Mouse (Mus musculus): Measurements from ENCODE around the gene Trim46. TPM values are rescaled to one million over a fixed set of nuclear protein-coding genes. Genes with fewer than 3 reads are reported as not detected.
"Not testable (repeated sequence)": the region's sequence is repeated elsewhere in the genome, so short reads cannot be mapped to it uniquely, and the experiment has no call there.

The Trim46 gene
- total RNA-seq, 2 experiments from 2014 or later, result 0.18 to 0.50 TPM

DNA sequence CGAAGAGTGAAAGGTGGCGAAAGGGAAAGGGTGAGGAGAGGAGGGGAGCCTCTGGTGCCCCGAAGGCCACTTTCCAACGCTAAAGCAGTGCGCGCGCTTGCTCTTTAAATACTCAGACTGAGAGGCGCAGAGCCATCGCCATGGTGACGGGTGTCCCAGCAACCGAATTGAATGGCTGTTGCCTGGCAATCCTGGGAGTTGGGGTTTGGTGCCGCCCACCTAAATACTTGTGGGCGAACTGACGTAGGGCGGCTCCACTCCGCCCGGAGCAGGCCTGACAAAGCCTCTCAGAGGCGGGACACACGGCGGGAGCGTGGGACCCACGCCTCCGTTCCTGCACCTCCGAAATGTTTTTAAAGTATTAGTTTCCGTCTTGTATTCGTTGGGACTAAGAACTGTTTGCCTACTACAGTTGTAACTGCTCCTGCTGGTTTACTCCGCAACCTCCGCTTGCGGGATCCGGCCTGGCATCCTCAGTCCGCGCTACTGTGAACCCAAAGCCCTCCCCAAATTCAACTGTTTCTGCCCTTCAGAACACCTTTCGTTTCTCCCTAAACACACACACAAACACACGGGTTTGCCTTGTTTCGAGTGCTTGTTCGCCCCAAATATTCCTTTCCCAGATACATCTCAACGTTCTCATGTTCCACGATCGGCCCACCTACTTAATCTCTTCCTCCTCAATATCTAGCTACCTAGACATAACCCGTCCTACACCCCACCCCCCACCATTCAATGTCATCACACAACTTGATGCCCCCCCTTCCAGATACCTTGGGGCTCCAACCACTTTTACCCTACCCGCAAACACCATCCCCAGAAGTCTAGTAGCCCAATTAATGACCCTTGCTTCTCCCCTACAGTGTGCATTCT lies 18.6 kb downstream of the Trim46 start:
- intact Hi-C loops (cut with DNase I), result no loop called here
- no peak for TF ChIP-seq CTCF (IDR thresholded peaks at IDR 0.05)
- peak; percentile 79 for DNase-seq
- Histone ChIP-seq H3K27ac (peak overlapping the region; percentile 83), H3K4me3 (peak overlapping the region; percentile 80)

DNA sequence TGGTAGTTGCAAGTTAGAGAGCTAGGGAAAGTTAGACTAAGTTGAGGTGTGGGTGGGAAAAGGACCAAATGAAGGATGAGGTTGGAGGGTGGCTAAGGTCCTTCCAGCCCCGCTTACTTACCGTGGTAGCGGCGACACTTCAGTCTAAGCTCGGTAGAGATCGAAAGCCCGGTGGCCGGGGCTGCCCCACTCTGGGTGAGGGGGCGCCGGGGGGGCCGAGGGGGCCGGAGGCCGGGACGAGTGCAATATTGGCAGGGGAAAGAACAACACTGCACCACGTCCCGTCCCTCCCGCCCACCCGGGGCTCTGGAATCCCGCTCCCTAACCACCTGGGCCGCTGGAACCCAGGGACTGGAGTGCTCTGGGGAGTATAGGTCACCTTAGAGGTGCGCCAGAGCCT lies 19.2 kb downstream of the Trim46 start, which contains the start of gene Mtx1:
TSS of gene Mtx1 (minus strand) at position 189 of the 400 bp plus-strand sequence.
- intact Hi-C loops (cut with DNase I), result no loop called here
- peak within 1 kb of the TSS; percentile 83 for H3K27ac ChIP-seq
- TF ChIP-seq CTCF (IDR thresholded peaks at IDR 0.05), result no peak
- DNase-seq, result no peak
- peak within 1 kb of the TSS; percentile 80 for H3K4me3 ChIP-seq

DNA sequence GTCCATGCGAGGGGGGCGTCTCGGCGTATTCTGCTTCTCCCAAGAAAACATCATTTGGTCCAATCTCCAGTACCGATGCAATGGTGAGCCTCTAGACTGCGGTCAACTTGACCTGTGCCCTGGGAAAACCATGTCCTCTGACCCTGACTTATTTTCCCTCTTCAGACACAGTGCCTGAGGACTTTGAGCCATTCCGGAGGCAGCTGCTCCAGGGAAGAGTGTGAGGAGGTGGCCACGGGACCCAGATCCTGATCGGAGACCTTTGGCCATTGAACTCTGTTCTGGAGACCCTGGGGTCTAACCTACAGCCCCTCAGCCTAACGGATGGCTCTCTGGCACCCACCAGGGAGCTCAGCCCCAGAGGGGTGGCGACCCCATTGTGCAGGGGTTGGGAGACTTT lies 19.7 kb downstream of the Trim46 start:
- no peak overlapping the region for H3K4me3 ChIP-seq
- intact Hi-C loops (cut with DNase I), result no loop called here
- TF ChIP-seq CTCF (IDR thresholded peaks at IDR 0.05), result no peak

DNA sequence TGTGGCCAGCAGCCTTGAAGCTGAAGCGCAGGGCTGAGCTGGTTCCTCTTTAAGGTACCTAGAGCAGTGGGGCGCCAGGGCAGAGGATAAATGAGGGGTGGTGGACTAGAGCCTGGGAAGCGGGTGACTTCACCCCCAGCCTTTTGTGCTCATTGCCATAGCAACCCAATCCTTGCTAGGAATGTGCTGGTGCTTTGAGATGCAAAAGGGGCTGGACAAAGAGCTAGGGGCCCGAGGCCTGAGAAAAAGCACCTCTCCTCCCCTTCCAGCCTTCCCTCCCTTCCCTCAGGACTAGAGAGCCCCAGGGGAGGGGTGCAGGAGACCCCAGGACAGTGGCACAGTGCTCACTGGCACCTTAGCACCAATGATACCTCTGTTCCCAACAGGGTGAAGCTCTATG lies 20.2 kb downstream of the Trim46 start:
- no peak overlapping the region for H3K27ac ChIP-seq
- no peak for TF ChIP-seq CTCF (IDR thresholded peaks at IDR 0.05)
- no peak for DNase-seq
- intact Hi-C loops (cut with DNase I), result no loop called here
- H3K4me3 ChIP-seq, result no peak overlapping the region

More for the DNA sequence above, 19.7 kb downstream of the Trim46 start:
- no peak overlapping the region for H3K27ac ChIP-seq
- DNase-seq, result no peak

DNA sequence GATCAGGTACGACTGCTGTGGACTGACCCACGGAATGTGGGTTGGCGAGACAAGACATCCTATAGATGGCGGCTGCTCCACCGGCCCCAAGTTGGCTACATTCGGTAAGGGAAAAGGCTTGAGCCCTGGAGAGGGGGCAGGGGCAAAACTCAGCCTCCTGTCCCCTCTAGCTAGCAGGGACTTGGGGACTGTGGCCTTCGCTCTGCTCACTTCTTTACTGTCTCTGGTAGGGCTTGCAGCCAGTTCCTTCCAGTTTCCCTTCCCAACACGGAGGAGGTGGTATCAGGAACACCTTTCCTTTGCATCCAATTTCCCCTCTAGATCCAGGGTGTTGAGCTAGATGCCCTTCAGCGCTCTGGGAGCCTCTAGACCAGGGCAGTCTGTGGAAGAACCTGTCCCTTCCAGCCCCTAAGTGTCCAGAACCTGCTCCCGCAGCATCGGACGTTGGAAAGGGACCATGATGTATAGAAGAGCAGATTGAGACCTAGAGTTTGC lies 20.7 kb downstream of the Trim46 start:
- no peak for DNase-seq
- intact Hi-C loops (cut with DNase I), result no loop called here
- no peak overlapping the region for H3K27ac ChIP-seq
- TF ChIP-seq CTCF (IDR thresholded peaks at IDR 0.05), result no peak
- no peak overlapping the region for H3K4me3 ChIP-seq

DNA sequence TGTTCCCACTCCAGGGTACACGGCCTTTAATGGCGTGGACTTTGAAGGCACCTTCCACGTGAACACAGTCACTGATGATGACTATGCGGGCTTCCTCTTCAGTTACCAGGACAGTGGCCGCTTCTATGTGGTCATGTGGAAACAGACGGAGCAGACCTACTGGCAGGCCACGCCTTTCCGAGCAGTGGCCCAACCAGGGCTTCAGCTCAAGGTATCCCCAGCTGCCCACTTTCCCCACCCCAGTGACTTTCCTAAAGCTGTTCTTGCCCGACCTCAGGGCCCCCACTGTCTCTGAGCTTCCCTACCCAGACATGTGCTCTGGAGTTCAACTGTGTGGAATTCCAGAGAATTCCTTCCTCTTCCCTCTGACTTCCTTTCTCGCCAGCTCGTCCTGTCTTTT lies 21.3 kb downstream of the Trim46 start:
- intact Hi-C loops (cut with DNase I), result no loop called here
- DNase-seq, result no peak
- no peak overlapping the region for H3K27ac ChIP-seq
- TF ChIP-seq CTCF (IDR thresholded peaks at IDR 0.05), result no peak
- no peak overlapping the region for H3K4me3 ChIP-seq

DNA sequence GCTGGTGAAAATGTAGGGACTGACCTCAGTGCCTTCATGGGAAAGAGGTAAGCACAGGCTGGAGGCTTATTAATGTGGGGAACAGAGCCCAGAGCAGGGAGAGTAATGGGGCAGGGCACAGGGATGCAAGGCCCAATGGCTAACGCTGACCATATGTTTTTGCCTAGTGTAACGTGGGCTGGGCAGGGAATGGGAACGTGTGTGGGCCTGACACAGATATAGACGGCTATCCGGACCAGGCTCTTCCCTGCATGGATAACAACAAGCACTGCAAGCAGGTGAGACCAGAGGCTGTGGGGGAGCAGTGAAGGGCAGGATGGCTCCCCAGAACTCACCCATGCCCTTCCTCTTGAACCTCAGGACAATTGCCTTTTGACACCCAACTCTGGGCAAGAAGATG lies 24.9 kb downstream of the Trim46 start:
- no peak for TF ChIP-seq CTCF (IDR thresholded peaks at IDR 0.05)
- no peak overlapping the region for H3K27ac ChIP-seq
- no peak for DNase-seq
- H3K4me3 ChIP-seq, result no peak overlapping the region
- intact Hi-C loops (cut with DNase I), result no loop called here

DNA sequence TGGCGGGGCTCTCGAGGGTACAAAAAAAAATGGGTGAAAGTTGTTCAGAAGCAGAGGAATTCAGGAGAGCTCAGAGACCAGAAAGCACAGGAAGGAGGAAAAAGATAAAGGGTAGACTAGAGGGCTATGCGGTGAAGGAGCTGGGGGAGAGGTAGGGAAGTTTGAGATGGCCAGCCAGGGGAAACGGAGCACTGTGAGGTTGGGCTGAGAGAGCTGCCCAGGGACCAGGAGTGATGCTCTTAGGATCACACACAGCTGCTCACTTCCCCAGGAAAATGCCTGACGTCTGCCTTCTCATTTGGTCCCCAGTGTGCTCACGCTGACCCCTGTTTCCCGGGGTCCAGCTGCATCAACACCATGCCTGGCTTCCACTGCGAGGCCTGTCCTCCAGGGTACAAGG lies 26.6 kb downstream of the Trim46 start:
- Histone ChIP-seq H3K4me3 (no peak overlapping the region), H3K27ac (no peak overlapping the region)
- TF ChIP-seq CTCF (IDR thresholded peaks at IDR 0.05), result no peak
- intact Hi-C loops (cut with DNase I), result loop anchor here (10.0 kb wide), 1 partner anchor 55 kb away; the partner anchor contains the start of genes Clk2 and Hcn3
- no peak for DNase-seq

DNA sequence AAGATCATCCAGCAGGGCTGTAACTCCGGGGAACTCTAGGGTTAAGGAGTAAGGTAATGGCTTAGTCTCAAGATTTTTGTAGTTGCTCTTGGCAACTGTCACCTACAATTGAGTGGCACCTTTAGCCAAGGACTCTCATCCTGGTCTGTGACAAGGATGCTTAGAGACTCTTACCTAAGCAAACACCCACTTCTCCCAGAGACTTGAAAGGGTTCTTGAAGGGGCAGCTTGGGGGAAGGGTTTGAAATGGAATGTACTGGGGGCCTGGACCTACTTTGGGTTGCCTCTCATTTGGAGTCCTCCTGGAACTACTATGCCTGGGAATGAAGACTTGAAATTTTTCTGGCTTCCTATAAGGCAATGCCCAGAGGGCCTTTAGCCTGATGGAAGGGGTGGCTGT lies 27.8 kb downstream of the Trim46 start:
- Histone ChIP-seq H3K27ac (no peak overlapping the region), H3K4me3 (no peak overlapping the region)
- no peak for DNase-seq
- TF ChIP-seq CTCF (IDR thresholded peaks at IDR 0.05), result no peak
- intact Hi-C loops (cut with DNase I), result loop anchor here (10.0 kb wide), 1 partner anchor 53 kb away; the partner anchor contains the start of genes Clk2 and Hcn3

DNA sequence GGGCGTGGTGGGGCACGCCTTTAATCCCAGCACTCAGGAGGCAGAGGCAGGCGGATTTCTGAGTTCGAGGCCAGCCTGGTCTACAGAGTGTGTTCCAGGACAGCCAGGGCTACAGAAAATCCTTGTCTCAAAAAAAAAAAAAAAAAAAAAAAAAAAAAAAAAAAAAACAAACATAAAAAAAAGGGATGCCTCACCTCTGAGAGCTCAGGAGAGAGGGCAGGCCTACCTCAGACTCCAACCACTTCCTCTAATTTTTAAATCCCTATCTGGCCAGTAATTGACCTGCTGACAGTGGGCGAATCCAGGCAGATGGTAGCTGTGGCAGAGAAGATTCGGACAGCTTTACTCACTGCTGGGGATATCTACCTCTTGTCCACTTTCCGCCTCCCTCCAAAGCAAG lies 29.7 kb downstream of the Trim46 start:
- peak overlapping the region; percentile 95; the same call in 1 of the 2 replicates for H3K27ac ChIP-seq
- DNase-seq, result not testable (repeated sequence)
- intact Hi-C loops (cut with DNase I), result loop anchor here (1.0 to 10.0 kb wide), 3 partner anchors 52 to 126 kb away; partner anchors contain the start of genes Clk2 and Hcn3
- peak overlapping the region; percentile 92; the same call in 1 of the 2 replicates for H3K4me3 ChIP-seq

DNA sequence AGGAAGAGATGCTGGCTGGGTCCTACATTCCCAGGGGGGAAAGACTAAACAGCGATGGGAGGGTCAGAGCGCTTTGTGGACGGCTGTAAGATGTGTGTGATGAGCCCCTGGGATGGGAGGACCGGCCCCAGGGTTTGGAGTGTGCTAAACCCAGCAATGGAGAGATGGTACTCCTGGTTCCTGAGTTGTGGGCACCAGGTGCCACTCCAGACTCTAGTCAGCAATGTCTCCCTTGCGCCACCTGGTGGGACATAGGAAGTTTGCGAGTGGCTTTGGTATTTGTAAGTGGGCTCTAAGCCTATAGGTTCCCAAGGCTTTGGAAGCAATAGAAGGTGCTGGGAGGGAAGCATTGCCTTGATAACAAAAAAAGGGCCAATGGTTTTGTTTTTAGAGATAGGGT lies 30.3 kb downstream of the Trim46 start:
- peak; percentile 85 for DNase-seq
- peak; percentile 93 for TF ChIP-seq CTCF (IDR thresholded peaks at IDR 0.05)
- intact Hi-C loops (cut with DNase I), result loop anchor here (1.0 to 10.0 kb wide), 4 partner anchors 19 to 126 kb away; partner anchors contain the start of genes Clk2 and Hcn3
- Histone ChIP-seq H3K4me3 (peak overlapping the region; percentile 92), H3K27ac (peak overlapping the region; percentile 95)

DNA sequence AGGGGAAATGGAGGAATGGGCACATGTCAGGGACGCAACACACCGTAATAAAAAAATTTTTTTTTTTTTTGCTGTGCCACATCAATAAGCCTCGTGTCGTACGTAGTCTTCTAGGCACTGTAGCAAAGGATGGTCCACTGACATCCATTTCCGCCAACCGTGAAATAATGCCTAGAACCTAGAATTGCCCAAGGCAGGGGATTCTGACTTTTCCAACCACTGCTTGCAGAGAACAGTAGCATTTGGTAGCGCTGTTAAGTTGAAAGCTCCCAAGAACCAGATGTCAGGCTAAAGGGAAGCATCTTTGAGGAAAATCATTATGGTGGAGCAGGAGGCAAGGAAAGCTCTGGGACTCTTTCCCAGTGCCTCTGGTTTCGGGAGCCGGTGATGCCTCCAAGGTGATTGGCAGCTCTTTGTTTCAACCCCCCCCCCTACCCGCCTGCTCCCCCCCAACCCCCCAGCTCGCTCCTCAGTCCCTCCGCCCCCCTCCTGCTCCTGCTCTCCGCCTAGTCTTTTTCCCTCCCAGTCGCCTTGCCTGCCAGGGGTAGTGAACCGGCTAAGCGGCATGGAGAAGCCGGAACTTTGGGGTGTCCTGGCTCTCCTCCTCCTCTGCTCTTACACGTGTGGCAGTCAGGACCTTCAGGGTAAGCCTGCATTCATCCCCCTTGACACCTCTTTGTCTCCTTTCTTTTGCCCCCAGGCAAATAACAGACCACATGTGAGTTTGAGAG lies 31.3 kb downstream of the Trim46 start, which contains the start of gene Thbs3:
TSS of gene Thbs3 (plus strand) at position 500 of the 731 bp plus-strand sequence.
- DNase-seq, result peak; percentile 64

More for the DNA sequence above, 31.3 kb downstream of the Trim46 start, which contains the start of gene Thbs3:
- intact Hi-C loops (cut with DNase I), result loop anchor here (2.0 to 10.0 kb wide), 2 partner anchors 18 to 50 kb away; partner anchors contain the start of genes Clk2 and Hcn3
- no peak for TF ChIP-seq CTCF (IDR thresholded peaks at IDR 0.05)
- Histone ChIP-seq H3K27ac (peak within 1 kb of the TSS; percentile 95), H3K4me3 (peak within 1 kb of the TSS; percentile 92)

All from gastrocnemius, adult 2 months (tissue).